Mouse (Mus musculus) limb, embryonic 14.5 days (tissue): ENCODE measurements around the gene Sgip1. TPM values are rescaled to one million over a fixed set of nuclear protein-coding genes. Genes with fewer than 3 reads are reported as not detected.

Experiments
- ATAC-seq: fragments of 200-750 bp; cut with Nextera tagmentation; 2 replicates; pipeline ENCODE4 v1.8.0; 2017; ENCODE audit warnings: low read depth, moderate number of reproducible peaks, moderate TSS enrichment; ENCODE audit not compliant: low FRiP score
- DNase-seq: peaks from one replicate; pipeline ENCODE4 v3.0.0-alpha.2; 2015; ENCODE audit warnings: low spot score
- H3K27ac ChIP-seq: fragments of 300-500 bp; sonication (generic); replicated peaks from 2 replicates; pipeline ENCODE4 v1.5.1; 2014; ENCODE audit warnings: low read depth, mild to moderate bottlenecking, low read length, moderate library complexity, mixed read lengths
- H3K27me3 ChIP-seq: fragments of 300-500 bp; sonication (generic); 2 replicates; pipeline ENCODE4 v1.6.1; 2014; ENCODE audit warnings: low read length, mixed read lengths; ENCODE audit not compliant: control insufficient read depth, insufficient read depth
- H3K36me3 ChIP-seq: fragments of 300-500 bp; sonication (generic); 2 replicates; pipeline ENCODE4 v1.6.1; 2014; ENCODE audit warnings: mild to moderate bottlenecking, low read length, moderate library complexity, mixed read lengths; ENCODE audit not compliant: control insufficient read depth, insufficient read depth
- H3K4me1 ChIP-seq: fragments of 300-500 bp; sonication (generic); 2 replicates; pipeline ENCODE4 v1.6.1; 2014; ENCODE audit warnings: antibody characterized with exemption, low read length, mixed read lengths; ENCODE audit not compliant: control insufficient read depth, insufficient read depth
- H3K4me2 ChIP-seq: fragments of 300-500 bp; sonication (generic); replicated peaks from 2 replicates; pipeline ENCODE4 v1.6.1; 2014; ENCODE audit warnings: low read depth, mild to moderate bottlenecking, low read length, moderate library complexity; ENCODE audit not compliant: severe bottlenecking
- H3K4me3 ChIP-seq: fragments of 300-500 bp; sonication (generic); replicated peaks from 2 replicates; pipeline ENCODE4 v1.5.1; 2014; ENCODE audit warnings: low read length
- H3K9ac ChIP-seq: fragments of 300-500 bp; sonication (generic); 2 replicates; pipeline ENCODE4 v1.6.1; 2014; ENCODE audit warnings: mild to moderate bottlenecking, low read depth, low read length, moderate library complexity; ENCODE audit not compliant: severe bottlenecking
- H3K9me3 ChIP-seq: fragments of 300-500 bp; sonication (generic); 2 replicates; pipeline ENCODE4 v1.6.1; 2016; ENCODE audit warnings: low read length; ENCODE audit not compliant: control insufficient read depth
- POLR2A ChIP-seq: fragments of 200-500 bp; IDR thresholded peaks from 2 replicates; pipeline ENCODE4 v1.8.0; 2012; ENCODE audit warnings: inconsistent platforms, mild to moderate bottlenecking, moderate library complexity, borderline replicate concordance; ENCODE audit not compliant: insufficient read depth, insufficient read length; ENCODE audit errors: extremely low read depth
- WGBS: fragments of 180-500 bp; shearing (Covaris S2); extraction: QIAGEN DNeasy Blood & Tissue Kit; methylation state at CpG from one replicate; pipeline ENCODE4 v1.1.7; 2014; 5-methylcytosine and 5-hydroxymethylcytosine counted together
- polyA plus RNA-seq, 2 experiments: library from polyadenylated mRNA; depleted of rRNA in 1 of 2; stranded (reverse) in 1 of 2; unstranded in 1 of 2; fragments of >200 nt; fragmentation: Nextera tagmentation in 1 of 2; extraction: Ambion mirVana in 1 of 2; gene quantifications; 2 replicates each; pipeline versions ENCODE4 v1.2.1 to v1.2.3; 2012 to 2014

The Sgip1 gene
- polyA plus RNA-seq, 2 experiments, result 3.6 to 4.6 TPM

DNA sequence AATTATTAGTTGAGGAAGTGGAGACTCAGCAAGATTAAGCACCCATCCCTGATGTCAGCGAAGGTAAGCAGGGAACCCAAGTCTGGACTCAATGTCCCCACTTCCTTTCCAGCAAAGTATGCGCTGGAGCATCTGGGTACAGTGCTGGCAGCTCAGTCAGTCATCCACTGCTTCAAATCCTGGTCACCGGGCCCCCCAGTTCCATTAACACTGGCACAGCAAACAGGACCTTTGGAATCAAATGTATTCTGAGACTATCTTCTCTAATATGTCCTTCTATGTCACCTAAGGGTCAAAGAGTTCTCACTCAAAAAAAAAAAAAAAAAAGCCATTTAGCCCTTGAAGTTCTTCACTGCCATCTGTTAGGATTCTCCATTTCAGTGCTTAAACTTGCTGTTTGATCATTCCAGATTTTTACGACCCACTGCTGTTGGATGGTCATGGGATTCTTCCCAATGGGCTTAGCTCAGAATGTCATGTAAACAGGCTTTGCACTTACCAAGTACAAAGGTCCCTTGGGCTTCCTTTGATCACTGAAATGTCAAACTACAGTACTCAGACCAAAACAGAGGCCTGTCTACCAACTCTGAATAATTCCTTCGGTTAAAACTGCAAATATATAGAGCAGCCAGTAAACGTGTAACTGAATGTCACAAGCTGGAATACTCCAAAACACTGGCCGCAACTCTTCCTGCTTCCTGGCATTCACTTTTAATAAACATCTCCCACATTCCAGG, 99.1 kb downstream of the Sgip1 start:
- H3K9ac ChIP-seq, result no peak overlapping the region
- WGBS, result 72% methylated on average over 7 of the region's 7 CpGs

DNA sequence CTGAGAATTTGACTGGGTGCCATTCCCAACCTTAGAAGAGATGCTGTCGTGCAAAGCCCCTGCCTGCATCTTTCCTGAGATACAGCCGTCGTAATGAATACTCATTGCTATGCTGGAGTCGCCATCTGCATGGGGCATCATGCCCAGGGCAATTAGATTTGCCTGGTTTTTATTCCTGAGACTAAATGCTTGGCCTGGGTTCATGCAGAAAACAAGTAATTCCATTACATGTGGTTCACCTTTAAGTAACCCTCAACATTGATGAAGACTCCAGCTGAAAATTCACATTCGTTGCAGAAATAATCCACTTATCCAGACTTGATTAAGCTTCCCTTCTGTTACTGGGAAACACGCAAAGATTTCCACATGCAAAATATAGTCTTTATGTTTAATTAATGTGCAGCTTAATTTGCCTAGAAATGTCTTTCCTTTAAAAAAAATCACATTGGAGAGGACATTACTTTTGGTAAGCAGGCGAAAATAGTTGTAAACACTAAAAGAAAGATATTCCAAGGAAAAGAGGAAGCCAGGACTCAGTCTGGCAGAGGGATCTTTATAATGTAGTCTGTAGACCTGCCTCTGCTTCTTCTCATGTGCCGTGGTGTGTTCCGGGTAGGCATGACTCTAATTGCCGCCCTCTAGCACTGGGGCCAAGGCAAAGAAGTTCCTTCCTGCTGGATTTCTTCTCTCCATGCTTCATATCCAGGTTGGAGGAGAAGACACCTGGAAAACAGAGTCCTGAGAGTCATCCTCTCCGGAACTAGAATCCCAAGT, 100.0 kb downstream of the Sgip1 start:
- Histone ChIP-seq H3K4me1 (no peaks in the 10 kb centered on the region), H3K27ac (no peak overlapping the region), H3K27me3 (no peaks in the 10 kb centered on the region), H3K4me2 (no peak overlapping the region), H3K9me3 (no peaks in the 10 kb centered on the region), H3K9ac (no peak overlapping the region), H3K4me3 (no peak overlapping the region), H3K36me3 (no peaks in the 10 kb centered on the region)
- ATAC-seq (no peak), DNase-seq (no peak)
- TF ChIP-seq POLR2A, result no peak
- WGBS, result 83% methylated on average over 11 of the region's 11 CpGs

More for the DNA sequence above, 99.1 kb downstream of the Sgip1 start:
- Histone ChIP-seq H3K27ac (no peak overlapping the region), H3K4me1 (no peaks in the 10 kb centered on the region), H3K4me2 (no peak overlapping the region), H3K36me3 (no peaks in the 10 kb centered on the region), H3K27me3 (no peaks in the 10 kb centered on the region), H3K9me3 (no peaks in the 10 kb centered on the region), H3K4me3 (no peak overlapping the region)
- ATAC-seq, result no peak
- no peak for DNase-seq
- no peak for TF ChIP-seq POLR2A

DNA sequence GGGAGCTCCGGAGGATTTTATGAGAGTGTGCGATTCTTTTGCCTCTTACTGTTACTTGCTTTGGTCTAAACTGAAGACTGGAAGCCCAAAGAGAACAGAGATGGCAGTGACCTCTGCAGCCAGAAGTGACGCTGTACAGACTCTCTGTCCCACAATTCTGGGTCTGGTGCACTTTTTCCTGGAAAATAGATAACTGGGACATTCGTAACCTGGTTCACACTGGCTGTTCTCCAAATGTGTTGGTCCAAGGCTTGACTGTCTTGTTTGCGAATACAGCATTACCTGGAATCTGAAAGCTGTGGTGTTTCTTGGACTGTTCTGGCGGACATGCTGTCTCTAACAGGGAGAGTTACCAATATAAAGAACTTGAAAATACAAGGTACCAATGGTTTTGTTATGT, 109.4 kb downstream of the Sgip1 start:
- ATAC-seq (no peak), DNase-seq (no peak)
- no peak overlapping the region for H3K27ac ChIP-seq
- no peak for TF ChIP-seq POLR2A
- 91% methylated on average over 6 of the region's 6 CpGs for whole genome bisulfite sequencing
- H3K27me3 ChIP-seq, result no peaks in the 10 kb centered on the region
- no peak overlapping the region for H3K4me2 ChIP-seq
- no peaks in the 10 kb centered on the region for H3K36me3 ChIP-seq
- H3K4me3 ChIP-seq, result no peak overlapping the region
- no peak overlapping the region for H3K9ac ChIP-seq
- no peaks in the 10 kb centered on the region for H3K4me1 ChIP-seq
- no peaks in the 10 kb centered on the region for H3K9me3 ChIP-seq

DNA sequence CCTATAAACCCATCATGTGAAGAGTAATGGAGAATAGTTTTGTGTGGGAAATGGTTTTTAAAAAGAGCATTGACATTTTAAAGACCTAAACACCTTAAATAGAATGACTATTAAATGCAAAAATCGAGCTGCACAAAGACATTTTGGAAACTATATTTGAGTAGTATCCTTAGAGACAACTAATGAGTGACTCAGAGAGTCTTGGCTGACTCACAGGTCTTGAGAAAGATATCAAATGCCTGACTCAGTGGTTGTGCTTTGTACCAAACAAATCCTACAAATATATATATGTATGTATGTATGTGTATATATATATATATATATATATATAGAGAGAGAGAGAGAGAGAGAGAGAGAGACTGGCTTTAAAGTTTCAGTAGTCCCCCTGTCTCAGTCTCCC, 110.1 kb downstream of the Sgip1 start:
- no peak for TF ChIP-seq POLR2A
- ATAC-seq (no peak), DNase-seq (no peak)
- Histone ChIP-seq H3K36me3 (no peaks in the 10 kb centered on the region), H3K4me3 (no peak overlapping the region), H3K4me2 (no peak overlapping the region), H3K27me3 (no peaks in the 10 kb centered on the region), H3K27ac (no peak overlapping the region), H3K4me1 (no peaks in the 10 kb centered on the region), H3K9me3 (no peaks in the 10 kb centered on the region), H3K9ac (no peak overlapping the region)
- WGBS, result 66% methylated on average over 1 of the region's 1 CpGs

DNA sequence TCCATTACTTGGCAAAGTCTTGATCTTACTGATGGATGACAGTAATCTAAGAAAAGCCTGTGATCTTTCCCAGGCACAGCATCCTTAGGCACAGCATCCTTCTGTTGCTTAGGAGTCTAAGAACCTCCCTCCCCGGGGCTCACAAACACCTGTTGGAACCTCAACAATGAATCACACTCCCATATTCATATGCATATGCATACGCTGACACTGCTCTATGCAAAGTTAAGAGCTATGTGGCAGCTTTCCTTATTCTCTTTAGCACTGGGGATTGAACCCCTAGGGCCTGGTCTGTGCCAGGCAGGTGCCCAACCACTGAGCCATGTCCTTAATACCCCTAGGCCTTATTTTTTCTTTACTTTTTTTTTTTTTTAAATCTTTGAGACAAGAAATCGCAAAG, 111.2 kb downstream of the Sgip1 start:
- no peaks in the 10 kb centered on the region for H3K4me1 ChIP-seq
- no peak overlapping the region for H3K27ac ChIP-seq
- no peak for DNase-seq
- H3K36me3 ChIP-seq, result no peaks in the 10 kb centered on the region
- H3K4me2 ChIP-seq, result no peak overlapping the region
- no peaks in the 10 kb centered on the region for H3K9me3 ChIP-seq
- H3K27me3 ChIP-seq, result no peaks in the 10 kb centered on the region
- WGBS, result 81% methylated on average over 3 of the region's 3 CpGs
- no peak for ATAC-seq
- no peak for TF ChIP-seq POLR2A
- H3K4me3 ChIP-seq, result no peak overlapping the region
- H3K9ac ChIP-seq, result no peak overlapping the region
